Mouse (Mus musculus) G1E (cell line): Measurements from ENCODE around the gene Itga1.

Experiments
- CTCF ChIP-seq: IDR thresholded peaks from 2 replicates; pipeline ENCODE4 v1.5.1; 2012; ENCODE audit warnings: low read depth, low read length, inconsistent platforms, mixed read lengths
- TAL1 ChIP-seq: conservative IDR thresholded peaks from 2 replicates; pipeline ENCODE4 v1.6.1; 2012; ENCODE audit warnings: low read depth, low read length, inconsistent platforms, mixed read lengths

DNA sequence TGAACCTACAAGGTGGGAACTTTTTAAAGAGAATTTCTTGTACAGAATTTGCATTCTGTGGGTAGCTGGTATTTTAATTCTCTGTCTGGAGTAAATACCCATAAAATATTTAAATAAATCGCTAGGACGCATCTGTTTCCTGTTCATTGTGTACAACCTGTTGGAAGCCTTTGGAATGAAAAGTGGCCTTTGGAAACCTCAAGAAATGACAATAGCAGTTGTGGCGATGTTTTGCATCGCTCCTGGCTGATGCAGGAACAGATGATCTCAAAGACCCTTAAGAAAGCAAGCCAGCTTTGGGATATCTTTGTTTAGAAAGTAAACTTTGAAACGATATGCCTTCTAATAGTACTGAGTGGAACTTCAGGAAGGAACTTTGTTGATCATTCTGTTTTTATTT lies 17.0 kb upstream of the Itga1 start:
- no peak for TF ChIP-seq CTCF
- no peak for TF ChIP-seq TAL1
